Mouse (Mus musculus) E14TG2a.4 (cell line): Measurements from ENCODE around the gene Ugt1a9.

Source experiments
- H3K27me3 ChIP-seq: 2 replicates; pipeline ENCODE4 v1.6.1; 2014; ENCODE audit warnings: low read length, control low read depth; ENCODE audit not compliant: insufficient read depth
- H3K36me3 ChIP-seq: 2 replicates; pipeline ENCODE4 v1.6.1; 2014; ENCODE audit warnings: low read length, control low read depth; ENCODE audit not compliant: insufficient read depth
- H3K4me1 ChIP-seq: replicated peaks from 2 replicates; pipeline ENCODE4 v1.6.1; 2014; ENCODE audit warnings: low read depth, low read length, control low read depth
- H3K4me3 ChIP-seq: replicated peaks from 2 replicates; pipeline ENCODE4 v1.5.1; 2014; ENCODE audit warnings: mild to moderate bottlenecking, low read length
- H3K9me3 ChIP-seq: 2 replicates; pipeline ENCODE4 v1.6.1; 2014; ENCODE audit warnings: low read length, control low read depth
- CTCF ChIP-seq: conservative IDR thresholded peaks from 2 replicates; pipeline ENCODE4 v1.5.1; 2014; ENCODE audit warnings: low read length
- NANOG ChIP-seq: IDR thresholded peaks from 2 replicates; pipeline ENCODE4 v1.6.1; 2014; ENCODE audit warnings: borderline replicate concordance, low read length, mixed read lengths
- POU5F1 ChIP-seq: IDR thresholded peaks from 2 replicates; pipeline ENCODE4 v1.6.1; 2014; ENCODE audit warnings: low read length, borderline replicate concordance

Gene Ugt1a9

DNA sequence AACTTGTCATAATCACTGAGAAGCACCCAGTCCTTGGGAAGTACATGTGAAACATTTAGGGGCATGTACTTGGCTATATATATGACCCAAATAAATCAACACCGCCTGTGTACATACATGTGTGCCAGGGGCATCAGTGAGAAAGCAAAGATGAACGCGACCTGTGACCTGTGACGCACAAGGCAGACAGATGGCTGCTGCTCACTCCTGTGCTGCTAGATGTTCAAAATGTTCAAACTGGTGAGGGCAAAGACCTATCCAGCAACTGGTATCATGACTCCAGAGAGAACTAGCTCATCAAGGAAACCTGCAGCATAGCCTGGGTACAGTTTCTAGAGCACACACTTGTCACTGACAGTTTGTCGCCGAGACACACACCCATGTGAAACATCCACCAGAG is 196.9 kb downstream of the Ugt1a9 start:
- no peak for TF ChIP-seq NANOG
- no peak for TF ChIP-seq CTCF
- TF ChIP-seq POU5F1, result no peak
- peaks cover 28% of the 10 kb centered on the region for H3K4me1 ChIP-seq
- no peak overlapping the region for H3K4me3 ChIP-seq
- H3K27me3 ChIP-seq, result no peaks in the 10 kb centered on the region
- H3K9me3 ChIP-seq, result peaks cover 85% of the 10 kb centered on the region
- peaks cover 97% of the 10 kb centered on the region for H3K36me3 ChIP-seq

DNA sequence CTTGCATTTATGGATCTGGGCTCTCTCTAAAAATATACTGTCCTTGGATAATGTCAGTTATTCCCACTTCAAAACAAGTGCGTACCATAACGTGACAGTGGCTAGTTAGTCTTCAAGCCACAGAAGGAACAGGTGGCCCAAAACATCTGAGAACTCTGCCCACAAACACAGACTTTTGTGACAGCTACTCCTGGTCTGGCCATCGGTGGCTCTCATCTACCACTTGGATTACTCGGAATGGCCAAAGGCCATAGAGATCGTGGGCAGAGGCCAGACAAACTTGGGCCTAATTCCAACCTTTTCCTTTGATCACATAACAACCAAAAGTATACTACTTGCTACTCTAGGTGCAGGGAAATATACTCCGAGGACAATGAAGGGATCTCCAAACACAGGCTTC is 197.5 kb downstream of the Ugt1a9 start:
- Histone ChIP-seq H3K9me3 (peaks cover 91% of the 10 kb centered on the region), H3K36me3 (peaks cover 97% of the 10 kb centered on the region), H3K4me1 (peaks cover 28% of the 10 kb centered on the region), H3K4me3 (no peak overlapping the region), H3K27me3 (no peaks in the 10 kb centered on the region)
- TF ChIP-seq CTCF, result no peak
- no peak for TF ChIP-seq NANOG
- no peak for TF ChIP-seq POU5F1
